Mouse (Mus musculus): ENCODE data around the gene Cyb5b. TPM values are rescaled to one million over a fixed set of nuclear protein-coding genes. Genes with fewer than 3 reads are reported as not detected.
"Not testable (repeated sequence)": the region's sequence is repeated elsewhere in the genome, so short reads cannot be mapped to it uniquely, and the experiment has no call there.

Cyb5b gene
- total RNA-seq, 1 experiment from 2014 or later = 68.2 TPM

- no peak for ATAC-seq (replicated peaks in 1 of 2; ENCODE audit: insufficient read depth in 1 of 2, low FRiP score in 2 of 2, low TSS enrichment in 1 of 2, low read depth in 1 of 2, poor library complexity in 2 of 2, severe bottlenecking in 2 of 2)
These were observed 47.7 kb downstream of the Cyb5b start for GRCm38 (mm10) chr8:107197901-107198826.

- no peak for ATAC-seq (replicated peaks in 1 of 2; ENCODE audit: insufficient read depth in 1 of 2, low FRiP score in 2 of 2, low TSS enrichment in 1 of 2, low read depth in 1 of 2, poor library complexity in 2 of 2, severe bottlenecking in 2 of 2)
These were observed 54.7 kb downstream of the Cyb5b start for GRCm38 (mm10) chr8:107205164-107205563.

- no peak for ATAC-seq (replicated peaks in 1 of 2; ENCODE audit: insufficient read depth in 1 of 2, low FRiP score in 2 of 2, low TSS enrichment in 1 of 2, low read depth in 1 of 2, poor library complexity in 2 of 2, severe bottlenecking in 2 of 2)
These were observed 55.5 kb downstream of the Cyb5b start for GRCm38 (mm10) chr8:107205701-107206561.

- no peak for ATAC-seq (replicated peaks in 1 of 2; ENCODE audit: insufficient read depth in 1 of 2, low FRiP score in 2 of 2, low TSS enrichment in 1 of 2, low read depth in 1 of 2, poor library complexity in 2 of 2, severe bottlenecking in 2 of 2)
These were observed 56.5 kb downstream of the Cyb5b start for GRCm38 (mm10) chr8:107206782-107207525.

- ATAC-seq (replicated peaks in 1 of 2; ENCODE audit: insufficient read depth in 1 of 2, low FRiP score in 2 of 2, low TSS enrichment in 1 of 2, low read depth in 1 of 2, poor library complexity in 2 of 2, severe bottlenecking in 2 of 2) = no peak
These were observed 58.7 kb downstream of the Cyb5b start for GRCm38 (mm10) chr8:107209185-107209584.

GRCm38 (mm10) chr8:107212006-107212405, 61.6 kb downstream of the Cyb5b start:
- ATAC-seq (replicated peaks in 1 of 2; ENCODE audit: insufficient read depth in 1 of 2, low FRiP score in 2 of 2, low TSS enrichment in 1 of 2, low read depth in 1 of 2, poor library complexity in 2 of 2, severe bottlenecking in 2 of 2) = no peak

GRCm38 (mm10) chr8:107217230-107217629, 66.8 kb downstream of the Cyb5b start:
- not testable (repeated sequence) for ATAC-seq (replicated peaks in 1 of 2; ENCODE audit: insufficient read depth in 1 of 2, low FRiP score in 2 of 2, low TSS enrichment in 1 of 2, low read depth in 1 of 2, poor library complexity in 2 of 2, severe bottlenecking in 2 of 2)

- no peak for ATAC-seq (replicated peaks in 1 of 2; ENCODE audit: insufficient read depth in 1 of 2, low FRiP score in 2 of 2, low TSS enrichment in 1 of 2, low read depth in 1 of 2, poor library complexity in 2 of 2, severe bottlenecking in 2 of 2)
These were observed 67.7 kb downstream of the Cyb5b start for GRCm38 (mm10) chr8:107218091-107218490.

- no peak for ATAC-seq (replicated peaks in 1 of 2; ENCODE audit: insufficient read depth in 1 of 2, low FRiP score in 2 of 2, low TSS enrichment in 1 of 2, low read depth in 1 of 2, poor library complexity in 2 of 2, severe bottlenecking in 2 of 2)
These were observed 68.6 kb downstream of the Cyb5b start for GRCm38 (mm10) chr8:107219078-107219477.

- ATAC-seq (replicated peaks in 1 of 2; ENCODE audit: insufficient read depth in 1 of 2, low FRiP score in 2 of 2, low TSS enrichment in 1 of 2, low read depth in 1 of 2, poor library complexity in 2 of 2, severe bottlenecking in 2 of 2) = peak in 1 of 2 experiments; percentile 42; a peak in 2 of 4 replicates
These were observed 71.7 kb downstream of the Cyb5b start for GRCm38 (mm10) chr8:107221924-107222851.

- no peak for ATAC-seq (replicated peaks in 1 of 2; ENCODE audit: insufficient read depth in 1 of 2, low FRiP score in 2 of 2, low TSS enrichment in 1 of 2, low read depth in 1 of 2, poor library complexity in 2 of 2, severe bottlenecking in 2 of 2)
These were observed 75.7 kb downstream of the Cyb5b start for GRCm38 (mm10) chr8:107226183-107226582.

- ATAC-seq (replicated peaks in 1 of 2; ENCODE audit: insufficient read depth in 1 of 2, low FRiP score in 2 of 2, low TSS enrichment in 1 of 2, low read depth in 1 of 2, poor library complexity in 2 of 2, severe bottlenecking in 2 of 2) = no peak
These were observed 76.7 kb downstream of the Cyb5b start for GRCm38 (mm10) chr8:107227011-107227626.

GRCm38 (mm10) chr8:107233251-107233650, 82.8 kb downstream of the Cyb5b start:
- no peak for ATAC-seq (replicated peaks in 1 of 2; ENCODE audit: insufficient read depth in 1 of 2, low FRiP score in 2 of 2, low TSS enrichment in 1 of 2, low read depth in 1 of 2, poor library complexity in 2 of 2, severe bottlenecking in 2 of 2)

GRCm38 (mm10) chr8:107233718-107234117, 83.3 kb downstream of the Cyb5b start:
- no peak for ATAC-seq (replicated peaks in 1 of 2; ENCODE audit: insufficient read depth in 1 of 2, low FRiP score in 2 of 2, low TSS enrichment in 1 of 2, low read depth in 1 of 2, poor library complexity in 2 of 2, severe bottlenecking in 2 of 2)

Measured in hematopoietic stem cell, adult 5-6 weeks (primary cell).